Mouse (Mus musculus) heart, postnatal 0 days (tissue): ENCODE results near the gene Prkcz. TPM values are rescaled to one million over a fixed set of nuclear protein-coding genes. Genes with fewer than 3 reads are reported as not detected.

Experiments used
- ATAC-seq: fragments of 200-750 bp; cut with Nextera tagmentation; 2 replicates; pipeline ENCODE4 v1.8.0; 2017; ENCODE audit warnings: low read depth, moderate number of reproducible peaks, moderate library complexity; ENCODE audit not compliant: insufficient read depth
- DNase-seq: peaks from one replicate; pipeline ENCODE4 v3.0.0-alpha.2; 2016; ENCODE audit warnings: low spot score
- H3K27ac ChIP-seq: fragments of 300-500 bp; sonication (generic); 2 replicates; pipeline ENCODE4 v1.5.1; 2014; ENCODE audit warnings: low read depth, mild to moderate bottlenecking
- H3K27me3 ChIP-seq: fragments of 300-500 bp; sonication (generic); 2 replicates; pipeline ENCODE4 v1.6.1; 2014; ENCODE audit warnings: low read length, mixed read lengths; ENCODE audit not compliant: control insufficient read depth, insufficient read depth
- H3K36me3 ChIP-seq: fragments of 300-500 bp; sonication (generic); replicated peaks from 2 replicates; pipeline ENCODE4 v1.6.1; 2014; ENCODE audit warnings: low read length, mixed read lengths; ENCODE audit not compliant: control insufficient read depth, insufficient read depth
- H3K4me1 ChIP-seq: fragments of 300-500 bp; sonication (generic); 2 replicates; pipeline ENCODE4 v1.6.1; 2014; ENCODE audit warnings: antibody characterized with exemption; ENCODE audit not compliant: control insufficient read depth, insufficient read depth
- H3K4me2 ChIP-seq: fragments of 300-500 bp; sonication (generic); 2 replicates; pipeline ENCODE4 v1.6.1; 2014; ENCODE audit warnings: low read depth, mild to moderate bottlenecking, low read length, moderate library complexity
- H3K4me3 ChIP-seq: fragments of 300-500 bp; sonication (generic); 2 replicates; pipeline ENCODE4 v1.5.1; 2014; ENCODE audit warnings: low read depth, low read length
- H3K9ac ChIP-seq: fragments of 300-500 bp; sonication (generic); replicated peaks from 2 replicates; pipeline ENCODE4 v1.6.1; 2014; ENCODE audit warnings: low read depth, low read length, mixed read lengths
- H3K9me3 ChIP-seq: fragments of 300-500 bp; sonication (generic); replicated peaks from 2 replicates; pipeline ENCODE4 v1.6.1; 2016; ENCODE audit warnings: low read length; ENCODE audit not compliant: control insufficient read depth
- CTCF ChIP-seq: IDR thresholded peaks from 2 replicates; pipeline ENCODE4 v1.5.1; 2016; ENCODE audit warnings: antibody characterized with exemption, control low read depth, low read depth
- EP300 ChIP-seq: IDR thresholded peaks from 2 replicates; pipeline ENCODE4 v1.6.1; 2016; ENCODE audit warnings: antibody characterized with exemption, low read depth
- WGBS: fragments of 180-500 bp; shearing (Covaris S2); extraction: QIAGEN DNeasy Blood & Tissue Kit; methylation state at CpG from one replicate; pipeline ENCODE4 v1.1.7; 2014; 5-methylcytosine and 5-hydroxymethylcytosine counted together
- polyA plus RNA-seq: library from polyadenylated mRNA; unstranded; fragments of >200 nt; fragmentation: Nextera tagmentation; extraction: Ambion mirVana; gene quantifications from 2 replicates; pipeline ENCODE4 v1.2.1, GENCODE M21; 2015
- total RNA-seq: library from RNA; depleted of rRNA; stranded (reverse); fragments of >200 nt; gene quantifications from 2 replicates; pipeline ENCODE4 v1.2.3, GENCODE M21; 2014; ENCODE audit warnings: low replicate concordance

Prkcz gene
- total and polyA plus RNA-seq, 2 experiments from 2014 or later, result 2.7 to 4.8 TPM

GRCm38 (mm10) chr4:155218104-155218732 is 142.9 kb downstream of the Prkcz start:
- ATAC-seq (no peak), DNase-seq (no peak)
- H3K4me2 ChIP-seq, result peak overlapping the region; percentile 91
- 56% methylated on average over 9 of the region's 9 CpGs for WGBS
- H3K36me3 ChIP-seq, result no peaks in the 10 kb centered on the region
- H3K27ac ChIP-seq, result 0 out of 2 replicates have a peak overlapping the region, but pooled peaks have one; percentile 11
- peak overlapping the region; percentile 78 for H3K4me3 ChIP-seq
- no peaks in the 10 kb centered on the region for H3K27me3 ChIP-seq
- H3K9me3 ChIP-seq, result no peaks in the 10 kb centered on the region
- H3K4me1 ChIP-seq, result peaks cover 70% of the 10 kb centered on the region
- TF ChIP-seq CTCF, result no peak
- no peak for TF ChIP-seq EP300
- peak overlapping the region; percentile 15; the same call in 1 of the 2 replicates for H3K9ac ChIP-seq

GRCm38 (mm10) chr4:155217241-155218103 is 143.7 kb downstream of the Prkcz start:
- no peak overlapping the region; the same call in 1 of the 2 replicates for H3K9ac ChIP-seq
- ATAC-seq (no peak), DNase-seq (no peak)
- no peaks in the 10 kb centered on the region for H3K9me3 ChIP-seq
- H3K27ac ChIP-seq, result peak overlapping the region; percentile 79
- no peaks in the 10 kb centered on the region for H3K27me3 ChIP-seq
- 40% methylated on average over 12 of the region's 12 CpGs for WGBS
- peaks cover 77% of the 10 kb centered on the region for H3K4me1 ChIP-seq
- H3K36me3 ChIP-seq, result no peaks in the 10 kb centered on the region
- TF ChIP-seq EP300 (no peak), CTCF (no peak)
- peak overlapping the region; percentile 91 for H3K4me2 ChIP-seq
- peak overlapping the region; percentile 78 for H3K4me3 ChIP-seq

- H3K9ac ChIP-seq, result no peak overlapping the region
- no peak overlapping the region for H3K4me3 ChIP-seq
- WGBS, result 23% methylated on average over 12 of the region's 12 CpGs
- no peaks in the 10 kb centered on the region for H3K27me3 ChIP-seq
- no peaks in the 10 kb centered on the region for H3K9me3 ChIP-seq
- peak; percentile 65 for DNase-seq
- ATAC-seq, result peak; percentile 44; the same call in 1 of the 2 replicates
- TF ChIP-seq EP300 (no peak), CTCF (no peak)
- peaks cover 92% of the 10 kb centered on the region for H3K4me1 ChIP-seq
- peak overlapping the region; percentile 79 for H3K27ac ChIP-seq
- peak overlapping the region; percentile 42 for H3K4me2 ChIP-seq
- peaks cover 3% of the 10 kb centered on the region for H3K36me3 ChIP-seq
These were observed 145.2 kb downstream of the Prkcz start for GRCm38 (mm10) chr4:155215773-155216630.

GRCm38 (mm10) chr4:155215203-155215602 is 146.0 kb downstream of the Prkcz start:
- Histone ChIP-seq H3K27ac (peak overlapping the region; percentile 79), H3K9ac (no peak overlapping the region), H3K4me2 (peak overlapping the region; percentile 42), H3K4me1 (peaks cover 95% of the 10 kb centered on the region), H3K36me3 (peaks cover 10% of the 10 kb centered on the region), H3K27me3 (no peaks in the 10 kb centered on the region), H3K4me3 (no peak overlapping the region), H3K9me3 (no peaks in the 10 kb centered on the region)
- 19% methylated on average over 9 of the region's 9 CpGs for WGBS
- ATAC-seq (no peak), DNase-seq (no peak)
- no peak for TF ChIP-seq EP300
- TF ChIP-seq CTCF, result no peak

- Histone ChIP-seq H3K4me1 (peaks cover 92% of the 10 kb centered on the region), H3K27me3 (no peaks in the 10 kb centered on the region), H3K4me3 (no peak overlapping the region), H3K27ac (peak overlapping the region; percentile 79; the same call in 1 of the 2 replicates), H3K4me2 (peak overlapping the region; percentile 42), H3K36me3 (peaks cover 10% of the 10 kb centered on the region), H3K9ac (no peak overlapping the region), H3K9me3 (no peaks in the 10 kb centered on the region)
- no peak for TF ChIP-seq CTCF
- no peak for TF ChIP-seq EP300
- DNase-seq (no peak), ATAC-seq (no peak)
- WGBS, result 71% methylated on average over 10 of the region's 10 CpGs
These were observed 146.4 kb downstream of the Prkcz start for GRCm38 (mm10) chr4:155214793-155215192.
